Mouse (Mus musculus) B cell, adult 2 months (primary cell): ENCODE measurements around the gene Tmem39b.
"Not testable (repeated sequence)": the region's sequence is repeated elsewhere in the genome, so short reads cannot be mapped to it uniquely, and the experiment has no call there.

Source experiments
- DNase-seq, 2 experiments: peaks; one replicate each; pipeline ENCODE4 v3.0.0; 2022

Tmem39b gene

DNA sequence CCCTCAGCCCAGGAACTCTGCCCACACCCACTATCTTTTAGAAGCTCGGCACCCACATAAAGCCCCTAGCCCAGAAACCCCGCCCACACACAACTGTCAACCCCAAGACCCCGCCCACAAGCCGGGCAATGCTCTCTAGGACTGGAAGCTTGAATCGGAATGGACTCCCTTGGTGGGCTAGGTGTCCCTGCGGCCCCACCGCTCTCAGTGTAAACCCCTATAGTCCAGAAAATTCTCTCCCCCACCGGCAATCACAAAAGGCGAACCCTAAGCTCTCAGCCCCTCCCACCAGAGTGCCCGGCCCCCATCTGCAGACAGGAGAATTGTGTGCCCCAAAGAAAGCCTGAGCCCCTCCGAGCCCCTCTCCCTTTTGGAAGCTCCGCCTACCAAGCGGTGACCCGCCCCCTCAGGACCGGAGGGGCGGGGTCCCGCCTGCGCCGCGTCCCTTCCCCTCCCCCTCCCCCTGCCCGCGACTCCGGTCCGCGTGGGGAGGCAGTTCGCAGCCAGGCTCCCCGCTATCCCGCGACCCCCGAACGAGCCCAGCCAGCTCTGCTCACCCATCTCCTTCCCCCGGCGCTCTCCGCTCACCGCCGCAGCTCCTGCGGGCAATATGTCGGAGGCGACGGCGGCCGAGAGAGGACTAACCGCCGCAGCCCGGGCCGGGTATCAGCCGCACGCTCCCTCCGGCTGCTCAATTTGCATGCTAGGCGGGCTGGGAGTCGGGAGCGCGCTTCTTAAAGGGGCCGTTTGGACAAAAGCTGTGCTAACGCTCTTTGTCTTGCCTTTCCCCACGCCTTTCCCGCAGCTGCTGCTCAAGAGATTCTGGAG lies at the start of gene Tmem39b:
TSS of gene Tmem39b (minus strand) at position 681 of the 828 bp plus-strand sequence.
- DNase-seq: peak; percentile 89

DNA sequence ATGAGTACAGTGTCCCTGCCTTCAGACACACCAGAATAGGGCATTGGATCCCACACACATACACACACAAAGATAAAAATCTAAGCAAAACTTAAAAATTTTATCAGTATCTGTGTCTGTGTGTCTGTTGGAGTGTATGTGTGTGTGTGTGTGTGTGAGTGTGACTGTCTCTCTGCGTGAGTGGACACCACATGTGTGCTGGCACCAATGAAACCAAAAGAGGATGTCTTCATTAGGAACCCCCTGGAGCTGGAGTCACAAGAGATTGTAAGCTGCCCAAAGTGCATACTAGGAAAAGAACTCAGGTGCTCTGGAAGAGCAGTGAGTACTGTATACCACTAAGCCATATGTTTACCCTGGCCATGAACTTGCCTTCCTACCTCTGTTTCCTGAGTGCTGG lies 49.5 kb upstream of the Tmem39b start:
- DNase-seq: peak; percentile 35 to 47

DNA sequence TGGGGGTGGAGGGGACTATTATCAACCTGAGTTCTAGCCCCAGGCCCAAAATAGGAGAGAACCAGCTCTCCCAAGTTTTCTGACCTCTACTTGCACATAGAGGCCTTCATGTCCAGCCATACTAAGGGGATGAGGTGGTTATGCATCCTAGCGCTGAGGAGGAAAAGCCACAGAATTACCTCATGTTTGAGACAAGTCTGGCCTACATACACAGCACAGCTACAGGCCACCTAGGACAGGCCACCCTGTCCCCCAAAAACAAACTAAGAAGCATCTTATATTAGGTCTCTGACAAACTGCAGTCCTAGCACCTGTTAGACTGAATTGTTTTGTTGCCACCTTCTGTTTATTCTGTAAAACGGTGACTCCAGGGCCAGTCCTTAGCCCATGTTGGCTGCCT lies 46.9 kb upstream of the Tmem39b start:
- no peak for DNase-seq

DNA sequence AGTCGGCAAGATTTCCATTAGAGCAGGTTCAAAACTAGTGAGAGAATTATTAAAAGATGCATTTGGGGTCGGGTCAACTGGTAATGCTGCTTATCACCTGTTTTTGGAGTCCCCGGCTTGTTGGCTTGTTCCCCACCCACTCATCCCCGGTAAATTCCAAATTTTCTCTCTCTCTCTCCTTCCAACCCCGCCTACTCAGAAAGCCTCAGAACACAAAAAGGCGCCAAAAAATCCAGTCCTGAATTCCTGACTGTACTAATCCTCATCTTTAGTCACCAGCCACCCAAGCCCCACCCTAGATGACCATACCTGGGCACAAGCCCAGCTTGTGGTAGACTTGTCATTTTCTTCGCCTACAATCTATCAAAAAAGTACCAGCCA lies 46.4 kb upstream of the Tmem39b start:
- no peak for DNase-seq

DNA sequence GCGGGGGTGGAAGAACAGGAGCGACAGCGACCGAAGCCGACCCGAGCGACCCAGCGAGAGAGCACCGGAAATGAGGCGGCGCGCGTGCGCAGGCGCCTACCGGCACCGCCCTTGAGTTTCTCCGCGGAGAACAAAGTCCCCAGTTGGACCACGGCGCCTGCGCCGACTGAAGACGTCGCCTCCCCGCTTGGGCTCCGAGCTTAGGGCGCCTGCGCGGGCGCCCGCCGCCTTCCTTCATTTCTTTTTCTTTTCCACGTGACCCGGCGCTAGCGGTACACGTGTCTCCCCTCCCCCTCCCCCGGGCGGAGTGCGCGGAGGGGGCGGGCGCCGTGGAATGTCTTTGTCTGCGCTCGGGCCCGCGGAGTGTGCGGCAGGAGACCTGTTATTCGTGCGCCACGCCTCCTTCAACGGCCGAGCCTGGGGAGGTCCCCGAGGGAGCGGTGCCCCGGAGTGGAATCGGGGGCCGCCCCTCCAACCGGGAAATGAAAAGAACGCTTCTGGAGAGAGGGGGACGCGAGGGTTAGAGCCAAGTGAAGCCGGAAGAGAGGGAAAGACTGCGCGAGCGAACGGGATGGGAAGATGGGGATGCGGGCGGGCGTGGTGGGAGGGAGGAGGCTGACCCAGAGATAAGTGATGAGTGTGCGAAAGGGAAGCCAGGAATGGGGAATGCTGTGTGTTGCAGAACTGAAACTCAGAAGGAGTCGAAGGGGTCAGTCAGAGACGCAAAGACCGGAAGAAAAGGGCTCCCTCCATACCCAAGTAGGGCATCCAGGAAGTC lies 45.8 kb upstream of the Tmem39b start, which contains the start of gene Khdrbs1:
TSS of gene Khdrbs1 (minus strand) at position 72 of the 778 bp plus-strand sequence.
- DNase-seq: peak; percentile 95

DNA sequence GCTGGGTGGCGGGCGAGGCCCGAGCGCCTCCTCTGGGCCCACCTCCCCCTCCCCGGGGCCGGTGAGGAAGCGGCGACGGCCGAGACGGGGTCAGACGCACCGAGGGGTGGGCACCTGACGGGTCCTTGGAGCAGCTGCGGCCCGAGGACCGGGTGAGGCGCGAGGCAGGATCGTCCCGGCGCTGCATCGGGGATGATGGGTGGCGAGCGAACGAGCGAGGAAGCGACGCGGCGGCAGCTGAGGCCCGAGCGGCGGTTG lies 45.3 kb upstream of the Tmem39b start:
- DNase-seq: no peak

DNA sequence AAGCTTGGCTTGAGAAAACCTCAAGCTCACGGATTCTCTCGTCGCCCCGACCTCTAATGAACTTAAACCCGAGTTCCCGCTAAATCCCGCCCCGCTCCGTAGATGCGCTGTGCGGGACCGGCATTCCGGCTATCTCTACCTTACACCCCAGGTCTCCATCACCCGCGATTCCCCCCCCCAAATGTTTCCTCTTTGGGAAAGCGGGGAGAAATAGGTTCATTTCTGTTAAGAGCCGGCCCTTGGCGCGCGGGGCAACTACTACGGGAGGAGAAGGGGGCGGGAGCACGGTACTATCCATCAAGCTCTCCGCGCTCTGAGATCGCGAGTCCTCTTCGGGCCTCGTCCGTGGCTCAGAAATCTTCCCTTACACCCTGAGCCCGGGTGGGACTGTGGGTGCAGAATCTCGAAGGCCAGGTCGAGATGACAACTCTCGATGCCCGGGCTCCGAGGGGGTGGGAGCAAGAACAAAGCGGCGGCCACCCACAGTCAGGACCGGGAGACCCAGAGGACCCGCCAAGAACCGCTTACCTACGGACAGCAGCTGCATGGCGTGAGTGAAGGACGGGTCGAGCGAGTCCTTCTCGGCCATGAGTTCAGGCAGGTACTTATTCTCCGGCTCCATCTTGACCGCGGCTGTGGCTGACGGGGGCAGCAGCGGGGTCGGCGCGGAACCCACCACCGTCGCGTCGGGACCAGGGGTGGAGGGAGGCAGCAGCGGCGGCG lies 44.8 kb upstream of the Tmem39b start:
- peak; percentile 33 to 36 for DNase-seq

DNA sequence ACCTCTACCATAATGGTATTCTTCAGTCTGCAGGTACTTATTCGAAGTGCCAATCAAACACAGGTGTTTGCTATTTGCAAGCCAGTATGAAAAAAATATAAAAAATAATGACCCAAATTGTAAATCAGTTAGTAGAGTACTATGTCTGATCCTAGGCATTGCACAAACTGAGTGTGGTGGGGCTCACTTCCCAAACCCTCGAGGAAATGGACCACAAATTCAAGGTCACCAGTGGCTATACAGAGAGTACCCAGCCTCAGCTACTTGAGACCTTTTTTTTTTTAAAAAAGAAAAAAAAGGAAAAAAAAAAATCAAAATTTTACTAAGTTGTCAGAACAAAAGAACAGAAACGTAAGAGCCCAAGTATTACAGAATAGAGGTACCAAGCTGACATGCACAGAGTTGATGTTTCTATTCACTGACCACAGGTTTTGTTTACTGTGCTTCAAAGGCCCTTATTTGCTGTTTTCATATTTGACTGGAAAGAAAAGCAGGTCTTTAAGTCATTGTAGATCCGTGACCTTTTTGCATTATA lies 42.5 kb upstream of the Tmem39b start:
- no peak for DNase-seq

DNA sequence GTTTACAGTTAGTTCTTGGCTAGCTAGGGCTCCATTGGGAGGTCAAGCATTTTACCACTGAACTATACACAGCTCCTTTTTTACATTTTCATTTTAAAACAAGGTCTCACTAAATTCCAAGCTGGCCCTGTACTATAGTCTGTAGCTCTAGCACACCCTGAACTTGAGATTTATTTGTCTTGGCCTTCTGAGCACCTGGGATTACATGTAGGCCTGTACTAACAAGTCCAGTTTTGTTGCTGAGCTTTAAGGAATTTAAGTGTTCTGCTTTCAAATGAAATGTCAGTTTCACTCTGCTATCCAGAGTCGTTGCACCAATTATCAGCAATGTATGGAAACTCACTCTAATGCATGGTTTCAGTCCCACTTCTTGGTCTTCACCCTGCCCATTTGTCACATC lies 39.5 kb upstream of the Tmem39b start:
- no peak for DNase-seq

DNA sequence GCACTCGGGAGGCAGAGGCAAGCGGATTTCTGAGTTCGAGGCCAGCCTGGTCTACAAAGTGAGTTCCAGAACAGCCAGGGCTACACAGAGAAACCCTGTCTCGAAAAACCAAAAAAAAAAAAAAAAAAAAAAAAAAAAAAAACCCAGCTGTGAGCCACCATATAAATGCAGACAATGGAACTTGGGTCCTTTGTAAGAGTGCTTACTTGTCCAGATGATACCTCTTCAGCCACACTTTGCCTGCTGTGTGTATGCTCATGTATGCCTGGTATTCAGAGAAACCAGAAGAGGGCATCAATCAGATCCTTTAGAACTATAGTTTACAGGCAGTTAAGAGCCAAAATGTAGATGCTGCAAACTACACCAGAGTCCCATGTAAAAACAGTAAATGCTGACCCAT lies 38.8 kb upstream of the Tmem39b start:
- not testable (repeated sequence) for DNase-seq

DNA sequence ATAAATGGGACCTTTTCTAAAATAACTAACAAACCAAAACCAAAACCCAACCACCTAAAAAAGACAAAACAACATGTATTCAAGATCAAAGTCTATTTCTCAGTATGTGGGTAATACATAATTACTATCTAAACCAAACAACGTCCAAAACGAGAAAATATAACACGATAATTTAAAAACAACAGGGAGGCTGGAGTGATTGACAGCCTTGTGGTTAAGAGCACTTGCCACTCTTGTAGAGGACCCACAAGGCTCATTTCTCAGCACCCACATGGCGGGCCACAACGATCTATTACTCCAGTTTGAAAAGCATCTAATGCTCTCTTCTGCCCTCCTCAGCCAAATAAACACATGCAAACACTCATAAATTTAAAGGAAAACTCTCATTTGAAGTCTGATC lies 34.8 kb upstream of the Tmem39b start:
- no peak for DNase-seq

DNA sequence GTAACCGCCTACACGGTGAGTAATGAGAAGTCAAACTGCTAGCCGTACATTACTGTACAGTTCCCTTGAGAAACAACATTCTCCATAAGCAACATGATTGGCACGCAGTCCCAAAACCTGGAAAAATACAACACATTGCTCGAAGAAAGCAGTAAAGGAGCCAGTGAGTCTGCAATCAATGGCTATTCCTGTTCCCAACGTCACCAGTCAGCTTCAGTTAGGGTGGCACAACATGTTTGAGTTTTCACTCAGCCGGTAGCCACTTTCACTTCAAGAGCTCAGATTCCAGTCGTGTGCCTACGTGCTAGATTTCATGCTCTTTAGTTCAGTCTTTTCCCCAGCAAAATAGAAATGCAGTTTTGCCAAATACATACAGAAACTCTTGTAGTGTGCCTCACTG lies 19.7 kb upstream of the Tmem39b start:
- DNase-seq: no peak

DNA sequence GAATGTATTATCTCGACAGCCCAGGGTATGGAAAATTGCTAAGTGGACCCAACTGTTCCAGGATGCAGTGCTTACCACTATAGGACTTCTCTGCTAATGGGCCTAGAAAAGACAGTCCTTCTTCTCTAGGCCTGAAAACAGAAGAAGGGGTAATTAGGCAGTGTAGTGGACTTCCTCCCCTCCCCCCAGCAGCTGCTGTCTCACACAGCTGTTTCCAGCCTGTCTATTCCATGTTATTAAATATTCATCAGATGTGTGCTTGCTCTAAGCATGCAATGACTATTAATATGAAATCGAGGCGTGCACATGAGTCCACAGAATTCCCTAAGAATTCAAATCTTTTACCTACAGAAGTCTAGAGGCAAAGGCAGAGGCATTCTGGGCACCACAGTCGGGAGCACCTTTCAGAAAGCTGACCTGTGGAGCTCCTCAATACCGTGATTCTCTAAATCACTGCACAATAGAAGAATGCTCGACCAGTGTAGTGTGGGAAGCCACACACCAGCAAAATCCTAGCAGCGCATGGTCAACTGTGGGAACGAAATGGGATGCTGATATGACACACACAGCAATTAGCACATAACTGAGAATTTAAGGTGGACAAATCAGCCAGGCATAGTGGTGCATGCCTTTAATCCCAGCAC lies 13.0 kb upstream of the Tmem39b start:
- DNase-seq: no peak

DNA sequence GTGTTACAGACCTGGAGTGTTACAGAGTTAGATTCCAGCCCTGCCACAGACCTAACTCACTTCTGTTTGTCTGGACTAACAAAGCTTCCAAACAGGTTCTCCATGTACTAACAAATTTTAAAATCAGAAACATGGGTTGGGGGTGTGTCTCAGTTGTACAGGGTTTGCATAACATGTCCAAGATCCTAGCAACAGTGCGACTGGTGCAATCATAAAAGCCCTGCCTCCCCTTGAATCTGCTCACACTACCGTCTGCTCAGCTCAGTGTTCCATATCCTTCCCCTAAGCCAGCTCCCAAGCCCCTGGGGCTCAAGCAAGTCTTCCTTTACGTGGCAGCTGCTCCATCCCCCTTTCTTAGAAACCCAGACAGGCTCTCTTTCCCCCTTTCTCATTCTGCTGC lies 10.1 kb upstream of the Tmem39b start:
- no peak for DNase-seq

DNA sequence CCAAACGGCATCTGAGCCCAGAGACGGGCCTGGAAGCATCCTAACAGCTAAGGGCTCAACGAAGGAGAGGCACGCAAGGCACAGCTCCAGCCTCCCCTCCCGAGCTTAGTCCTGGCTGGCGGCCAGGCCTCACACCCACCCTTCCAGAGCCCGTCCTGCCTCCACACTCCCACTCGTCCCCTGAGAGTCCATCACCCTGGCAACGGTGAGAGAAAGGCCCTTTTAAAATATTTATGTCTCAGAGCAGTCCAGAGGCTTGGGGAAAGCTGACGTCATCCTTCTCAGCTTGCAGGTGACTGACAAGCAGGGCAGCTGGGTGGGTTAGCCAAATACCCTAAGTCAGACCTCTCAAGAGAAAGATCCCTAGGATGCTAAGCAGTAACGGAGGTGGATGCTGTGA lies 5.8 kb upstream of the Tmem39b start:
- DNase-seq: no peak

DNA sequence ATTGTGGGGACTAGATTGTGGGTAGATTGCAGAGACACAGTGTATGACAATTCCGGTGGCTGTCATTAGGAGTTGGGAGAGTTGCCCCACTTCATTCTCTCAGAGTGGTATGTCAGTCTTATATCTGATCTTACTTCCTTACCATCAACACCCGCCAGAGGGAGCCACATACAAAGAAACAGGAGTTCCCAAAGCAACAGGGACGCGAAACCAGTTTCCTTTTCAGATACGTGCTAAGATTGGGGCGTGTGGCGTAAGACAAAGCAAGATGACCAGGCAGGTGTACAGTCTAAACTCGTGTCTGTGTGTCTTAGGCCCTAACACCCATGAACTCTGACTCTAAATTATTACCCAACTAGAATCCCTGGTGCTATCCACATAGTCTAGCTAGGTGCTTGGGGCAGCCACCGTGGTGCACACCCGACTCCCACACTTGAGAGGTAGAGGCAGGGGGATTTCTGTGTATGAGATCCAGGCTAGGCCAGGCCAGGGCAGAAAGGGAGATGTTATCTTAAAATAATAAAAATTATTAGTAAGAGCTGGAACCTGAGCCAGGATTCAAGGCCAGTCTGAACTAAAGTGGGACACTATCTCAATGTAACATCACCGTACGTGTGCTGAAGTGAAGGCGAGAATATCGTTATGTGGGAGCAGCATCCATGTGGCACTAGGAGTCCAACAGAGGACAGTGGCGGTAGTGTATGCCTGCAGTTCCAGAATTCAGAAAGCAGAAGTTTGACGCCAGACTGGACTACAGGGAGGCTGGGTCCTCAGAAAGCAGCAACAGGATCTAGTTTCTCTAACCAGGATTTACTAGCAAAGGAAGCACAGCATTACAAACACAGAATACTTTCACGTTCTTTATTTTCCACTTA lies 5.1 kb upstream of the Tmem39b start:
- DNase-seq: peak; percentile 90 to 94

DNA sequence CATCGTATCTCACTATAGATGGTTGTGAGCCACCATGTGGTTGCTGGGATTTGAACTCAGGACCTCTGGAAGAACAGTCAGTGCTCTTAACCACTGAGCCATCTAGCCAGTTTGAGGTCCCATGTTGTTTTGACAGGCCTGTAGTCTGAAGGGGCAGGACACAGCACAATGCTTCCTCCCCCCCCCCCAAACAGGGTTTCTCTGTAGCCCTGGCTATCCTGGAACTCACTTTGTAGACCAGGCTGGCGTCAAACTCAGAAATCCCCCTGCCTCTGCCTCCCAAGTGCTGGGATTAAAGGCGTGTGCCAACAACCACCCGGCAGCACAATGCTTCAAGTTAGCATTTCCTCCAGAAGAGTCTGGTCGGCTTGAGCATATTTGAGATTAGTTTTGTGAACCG lies 4.0 kb upstream of the Tmem39b start:
- DNase-seq: not testable (repeated sequence)

DNA sequence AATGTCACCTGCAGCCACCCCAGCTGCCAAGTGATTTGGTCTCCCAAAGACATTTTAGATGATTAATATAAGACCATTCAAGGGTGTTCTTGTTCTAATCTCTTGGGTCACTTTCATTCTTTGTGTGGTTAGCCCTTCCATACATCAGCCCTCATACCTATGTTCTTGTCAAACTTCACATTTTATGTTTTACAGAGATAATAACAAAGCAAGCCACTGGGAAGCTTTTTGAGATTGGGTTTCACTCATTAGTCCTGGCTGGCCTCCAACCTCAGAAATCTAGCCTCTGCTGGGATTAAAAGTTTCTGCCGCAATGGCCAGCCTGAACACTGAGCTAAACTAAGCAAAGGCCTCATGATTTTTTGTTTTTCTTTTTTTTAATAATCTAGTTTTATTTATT lies 3.6 kb upstream of the Tmem39b start:
- DNase-seq: no peak

DNA sequence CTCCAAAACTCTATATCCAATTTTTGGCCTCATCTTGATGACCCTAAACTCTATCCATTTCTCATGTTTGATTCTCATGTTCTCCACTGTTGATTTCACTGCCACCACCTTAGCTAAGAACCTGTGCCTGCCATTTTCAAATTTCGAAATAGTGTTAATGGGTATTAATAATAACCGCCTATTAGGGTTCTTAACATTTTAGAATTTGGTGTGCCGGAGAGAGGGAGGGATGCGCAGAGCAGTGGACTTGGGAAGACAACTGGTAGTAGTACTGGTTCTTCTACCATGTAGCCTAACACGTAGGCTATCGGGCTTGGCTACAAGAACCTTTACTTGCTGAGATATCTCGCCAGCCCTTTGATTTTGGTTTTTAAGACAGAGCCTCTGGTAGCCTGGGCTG lies 553 bp upstream of the Tmem39b start:
- no peak for DNase-seq

DNA sequence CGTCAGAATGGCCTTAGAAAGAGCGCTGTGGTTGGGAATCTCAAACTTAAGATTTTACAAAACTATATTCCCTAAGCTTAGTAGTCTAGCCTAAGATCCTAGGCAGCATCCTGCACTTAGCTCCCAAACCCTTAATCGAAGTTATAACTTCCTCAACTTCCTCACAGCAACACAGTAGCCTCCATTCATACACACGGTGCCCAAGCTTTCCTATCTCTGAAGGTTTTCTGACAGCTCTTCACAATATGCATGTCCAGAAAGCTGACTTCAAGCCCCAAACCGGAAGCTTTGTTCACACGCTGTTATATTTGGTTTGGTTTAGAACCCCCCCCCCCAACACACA lies 852 bp downstream of the Tmem39b start:
- no peak for DNase-seq

DNA sequence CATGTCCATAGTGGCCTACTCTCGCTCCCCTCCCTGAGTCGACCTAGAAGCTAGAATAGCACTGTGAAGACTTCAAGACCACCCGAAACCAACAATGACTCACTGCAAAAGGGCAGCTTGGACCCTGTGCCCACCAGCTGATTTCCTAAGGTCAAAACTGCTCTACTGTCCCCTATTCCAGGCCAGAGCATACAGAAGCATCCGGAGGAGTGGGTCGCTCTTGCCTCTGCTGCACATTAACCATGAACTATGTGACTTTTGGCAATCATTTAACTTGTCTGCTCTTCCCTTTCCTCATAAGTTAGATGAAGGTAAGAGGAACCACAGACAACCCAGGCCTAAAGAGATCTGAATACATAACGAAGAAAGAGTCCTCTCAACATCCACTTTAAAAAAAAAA lies 12.1 kb downstream of the Tmem39b start:
- DNase-seq: no peak

DNA sequence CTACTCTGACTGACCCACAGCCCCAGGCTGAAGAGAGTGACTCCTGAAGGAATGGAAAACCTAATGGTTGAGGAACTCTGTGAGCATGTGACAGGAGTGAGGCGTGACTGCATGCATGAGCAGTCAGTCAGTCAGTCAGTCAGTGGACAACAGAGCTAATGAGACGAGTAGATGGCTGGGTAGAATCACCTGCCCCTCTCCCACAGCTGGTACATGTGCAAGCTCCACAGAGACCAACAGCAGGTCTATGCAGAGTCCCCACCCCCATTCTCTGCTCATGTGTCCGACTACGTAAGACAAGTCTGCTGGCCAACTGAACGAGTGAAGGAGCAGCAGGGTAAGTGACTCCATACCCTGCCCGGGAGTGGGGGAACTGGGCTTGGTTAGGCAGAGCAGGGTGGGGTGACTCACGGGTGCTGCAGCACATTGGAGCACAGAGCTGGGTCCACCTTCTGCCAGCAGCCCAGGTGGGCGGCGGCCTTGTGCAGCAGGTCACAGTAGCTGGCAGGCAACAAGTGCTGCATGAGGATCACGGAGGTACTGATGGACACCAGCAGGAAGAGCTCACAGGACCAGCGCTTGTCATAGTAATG lies 12.6 kb downstream of the Tmem39b start:
- DNase-seq: no peak
